Mouse (Mus musculus) megakaryocyte, embryonic 14.5 days (primary cell): ENCODE measurements around the gene Retreg3. TPM values are rescaled to one million over a fixed set of nuclear protein-coding genes. Genes with fewer than 3 reads are reported as not detected.
A peak's percentile ranks its signal among the peaks of the same experiment; 100 is the strongest.
"Not testable (repeated sequence)": the region's sequence is repeated elsewhere in the genome, so short reads cannot be mapped to it uniquely, and the experiment has no call there.

ENCODE experiments used
- H3K27me3 ChIP-seq: replicated peaks from 2 replicates; pipeline ENCODE3; 2012; ENCODE audit warnings: inconsistent platforms
- H3K36me3 ChIP-seq: replicated peaks from 2 replicates; pipeline ENCODE3; 2012; ENCODE audit warnings: low read length, inconsistent platforms, mixed read lengths
- H3K4me1 ChIP-seq: 2 replicates; pipeline ENCODE4 v1.6.1; 2012; ENCODE audit warnings: inconsistent platforms
- H3K4me3 ChIP-seq: replicated peaks from 2 replicates; pipeline ENCODE3; 2012; ENCODE audit warnings: moderate library complexity, mild to moderate bottlenecking, inconsistent platforms
- H3K9me3 ChIP-seq: 2 replicates; pipeline ENCODE4 v1.6.1; 2012; ENCODE audit warnings: inconsistent platforms
- FLI1 ChIP-seq: IDR thresholded peaks from 2 replicates; pipeline ENCODE4 v1.6.1; 2012; ENCODE audit warnings: low read length, inconsistent platforms, mixed read lengths
- GATA1 ChIP-seq: IDR thresholded peaks from 3 replicates; pipeline ENCODE4 v1.6.1; 2012; ENCODE audit warnings: mixed read lengths, low read length, inconsistent platforms, borderline replicate concordance
- polyA plus RNA-seq: library from polyadenylated mRNA; stranded (reverse); fragments of >175 nt; gene quantifications from 2 replicates; pipeline ENCODE4 v1.2.3, GENCODE M21; 2012; ENCODE audit warnings: low replicate concordance; ENCODE audit not compliant: insufficient read depth

Gene Retreg3
- polyA plus RNA-seq, 1 experiment, result 6.2 TPM

DNA sequence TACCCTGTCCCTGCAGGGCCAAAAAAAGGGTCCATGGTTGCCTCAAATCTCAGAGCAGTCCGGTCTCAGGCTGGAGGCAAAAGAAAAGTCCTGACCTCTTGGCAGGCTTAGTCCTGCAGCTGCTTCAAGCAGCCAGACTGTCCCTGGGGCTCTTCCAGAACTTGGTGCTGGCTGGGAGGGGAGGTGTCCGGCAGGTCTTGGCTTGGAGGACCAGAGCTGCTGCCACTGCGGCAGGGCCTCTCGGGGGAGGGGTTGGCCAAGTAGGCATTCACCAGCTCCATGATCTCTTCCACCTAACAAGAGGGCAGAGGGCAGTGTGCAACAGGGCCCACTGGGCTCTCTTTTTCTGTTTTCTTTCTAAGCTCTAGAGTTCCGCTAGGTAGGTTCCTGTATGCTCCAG is 43.1 kb upstream of the Retreg3 start:
- H3K36me3 ChIP-seq, result no peaks in the 10 kb centered on the region
- no peak overlapping the region for H3K4me3 ChIP-seq
- TF ChIP-seq FLI1 (no peak), GATA1 (no peak)
- peaks cover 88% of the 10 kb centered on the region for H3K27me3 ChIP-seq
- peaks cover 7% of the 10 kb centered on the region for H3K9me3 ChIP-seq
- peaks cover 34% of the 10 kb centered on the region for H3K4me1 ChIP-seq

DNA sequence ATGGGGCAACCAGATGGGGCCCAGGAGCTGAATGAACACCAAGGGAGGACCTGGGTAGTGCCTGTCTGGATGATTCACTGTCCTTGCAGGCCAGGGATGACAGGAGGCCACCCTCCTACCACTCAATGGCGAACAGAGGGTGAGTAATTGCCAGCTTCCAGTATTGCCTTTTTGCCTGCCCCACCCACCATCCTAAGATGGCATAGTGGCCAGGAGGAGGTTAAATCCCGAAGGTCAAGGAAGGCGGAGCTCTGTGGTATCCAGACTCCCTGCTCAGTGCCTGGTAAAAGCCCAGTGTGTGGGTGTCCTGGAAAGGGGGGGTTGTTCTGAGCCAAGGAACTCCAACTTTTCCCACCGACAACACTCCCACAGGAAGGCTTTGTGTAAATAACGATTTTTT is 42.6 kb upstream of the Retreg3 start:
- no peak overlapping the region for H3K4me3 ChIP-seq
- no peaks in the 10 kb centered on the region for H3K36me3 ChIP-seq
- H3K27me3 ChIP-seq, result peaks cover 88% of the 10 kb centered on the region
- TF ChIP-seq GATA1 (no peak), FLI1 (no peak)
- peaks cover 29% of the 10 kb centered on the region for H3K4me1 ChIP-seq
- peaks cover 7% of the 10 kb centered on the region for H3K9me3 ChIP-seq

DNA sequence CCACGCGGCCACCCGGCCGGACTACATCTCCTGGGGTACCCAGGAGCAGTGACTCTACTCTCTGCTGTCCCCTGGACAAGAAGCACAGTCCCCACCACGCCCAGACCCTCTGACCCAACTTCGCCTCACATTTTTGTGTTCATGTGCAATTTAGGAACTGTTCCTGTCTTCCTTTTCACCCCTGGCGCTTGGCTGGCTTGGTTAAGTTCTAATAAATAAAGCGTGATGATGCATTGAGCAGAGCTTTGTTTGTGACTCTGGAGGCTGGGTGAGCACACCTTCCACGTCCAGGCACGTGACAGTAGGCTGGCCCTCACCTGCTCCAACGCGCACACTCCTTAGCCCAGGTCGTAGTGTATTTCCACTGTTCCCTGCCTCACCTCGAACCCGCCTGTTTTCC is 41.9 kb upstream of the Retreg3 start:
- Histone ChIP-seq H3K4me3 (no peak overlapping the region), H3K36me3 (no peaks in the 10 kb centered on the region), H3K9me3 (peaks cover 7% of the 10 kb centered on the region), H3K27me3 (peaks cover 85% of the 10 kb centered on the region), H3K4me1 (peaks cover 28% of the 10 kb centered on the region)
- no peak for TF ChIP-seq GATA1
- TF ChIP-seq FLI1, result no peak

DNA sequence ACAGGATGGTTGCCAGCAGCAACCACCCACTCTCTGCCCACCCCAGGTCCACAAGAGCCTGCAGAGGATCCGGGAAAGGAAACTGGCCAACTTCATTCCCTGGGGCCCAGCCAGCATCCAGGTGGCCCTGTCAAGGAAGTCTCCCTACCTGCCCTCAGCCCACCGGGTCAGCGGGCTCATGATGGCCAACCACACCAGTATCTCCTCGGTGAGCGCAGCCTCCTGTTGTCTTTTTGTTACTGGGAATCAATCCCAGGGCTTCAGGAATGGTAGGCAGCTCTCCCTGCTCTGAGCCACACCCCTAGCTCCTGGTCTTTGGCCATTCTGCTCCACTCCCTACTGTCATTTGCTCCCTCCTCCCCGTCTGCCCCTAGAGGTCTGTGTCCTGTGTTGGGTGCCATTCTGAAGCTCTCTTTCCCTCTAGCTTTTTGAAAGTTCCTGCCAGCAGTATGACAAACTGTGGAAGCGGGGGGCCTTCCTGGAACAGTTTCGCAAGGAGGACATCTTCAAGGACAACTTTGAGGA is 41.4 kb upstream of the Retreg3 start:
- not testable (repeated sequence) for H3K9me3 ChIP-seq, H3K36me3 ChIP-seq, H3K4me3 ChIP-seq
- Histone ChIP-seq H3K4me1 (peaks cover 30% of the 10 kb centered on the region), H3K27me3 (peaks cover 85% of the 10 kb centered on the region)

DNA sequence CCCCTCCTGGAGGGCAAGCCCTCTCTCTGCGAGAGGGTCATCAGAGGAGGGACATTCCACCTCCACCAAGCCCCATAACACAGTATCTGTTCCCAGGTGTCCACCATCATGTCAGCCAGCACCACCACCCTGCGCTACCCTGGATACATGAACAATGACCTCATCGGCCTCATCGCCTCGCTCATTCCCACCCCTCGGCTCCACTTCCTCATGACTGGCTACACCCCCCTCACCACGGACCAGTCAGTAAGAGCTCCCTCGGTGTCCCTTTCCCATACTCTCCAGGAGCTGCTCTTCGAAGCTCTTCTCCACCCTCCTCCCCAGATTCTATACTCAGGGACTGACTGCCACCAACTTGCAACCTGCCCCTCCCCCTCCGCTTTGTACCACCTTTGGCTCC is 40.5 kb upstream of the Retreg3 start:
- H3K4me3 ChIP-seq, H3K36me3 ChIP-seq, H3K9me3 ChIP-seq: not testable (repeated sequence)
- Histone ChIP-seq H3K4me1 (peaks cover 33% of the 10 kb centered on the region), H3K27me3 (peaks cover 85% of the 10 kb centered on the region)

- TF ChIP-seq FLI1, result no peak
- no peak for TF ChIP-seq GATA1
- peaks cover 8% of the 10 kb centered on the region for H3K4me1 ChIP-seq
- peak within 1 kb of the TSS; percentile 85 for H3K4me3 ChIP-seq
- H3K9me3 ChIP-seq, result peaks cover 12% of the 10 kb centered on the region
- peaks cover 54% of the 10 kb centered on the region for H3K27me3 ChIP-seq
- no peaks in the 10 kb centered on the region for H3K36me3 ChIP-seq
Measured at GRCm38 (mm10) chr11:101155728-101156371, 36.2 kb upstream of the Retreg3 start, which contains the start of gene Tubg2. Gene Tubg2, plus strand, starts transcription at chr11:101155907.

DNA sequence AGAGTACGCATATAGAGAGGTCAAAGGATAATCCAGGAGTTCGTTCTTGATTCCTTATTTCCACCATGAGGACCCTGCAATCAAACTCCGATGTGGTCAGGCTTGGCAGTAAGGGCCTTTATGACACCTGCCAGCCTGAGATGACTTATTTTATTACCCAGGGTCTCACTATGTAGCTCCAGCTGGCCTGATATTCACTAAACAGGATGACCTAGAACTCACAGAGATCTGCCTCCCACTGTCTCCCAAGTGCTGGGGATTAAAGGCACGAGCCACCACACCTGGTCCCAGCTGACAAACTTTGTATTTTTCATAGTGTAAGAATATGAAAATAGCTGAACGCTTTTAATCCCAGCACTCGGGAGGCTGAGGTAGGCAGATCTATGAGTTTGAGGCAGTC is 35.5 kb upstream of the Retreg3 start:
- peaks cover 12% of the 10 kb centered on the region for H3K9me3 ChIP-seq
- TF ChIP-seq GATA1 (no peak), FLI1 (no peak)
- peaks cover 8% of the 10 kb centered on the region for H3K4me1 ChIP-seq
- no peak overlapping the region for H3K4me3 ChIP-seq
- no peaks in the 10 kb centered on the region for H3K36me3 ChIP-seq
- peaks cover 54% of the 10 kb centered on the region for H3K27me3 ChIP-seq

GRCm38 (mm10) chr11:101154648-101155047 is 35.0 kb upstream of the Retreg3 start:
- Histone ChIP-seq H3K4me1 (peaks cover 8% of the 10 kb centered on the region), H3K4me3 (no peak overlapping the region), H3K9me3 (peaks cover 12% of the 10 kb centered on the region), H3K27me3 (peaks cover 53% of the 10 kb centered on the region), H3K36me3 (no peaks in the 10 kb centered on the region)
- TF ChIP-seq GATA1, result no peak
- TF ChIP-seq FLI1, result no peak

- H3K9me3 ChIP-seq, result peaks cover 5% of the 10 kb centered on the region; the same call in 1 of the 2 replicates
- no peaks in the 10 kb centered on the region for H3K36me3 ChIP-seq
- H3K27me3 ChIP-seq, result peaks cover 50% of the 10 kb centered on the region
- no peak overlapping the region for H3K4me3 ChIP-seq
- H3K4me1 ChIP-seq, result peaks cover 8% of the 10 kb centered on the region
- TF ChIP-seq FLI1 (no peak), GATA1 (no peak)
Measured at GRCm38 (mm10) chr11:101152825-101153224, 33.1 kb upstream of the Retreg3 start.

GRCm38 (mm10) chr11:101151063-101151462 is 31.4 kb upstream of the Retreg3 start:
- H3K9me3 ChIP-seq, result peaks cover 5% of the 10 kb centered on the region; the same call in 1 of the 2 replicates
- TF ChIP-seq GATA1, result no peak
- no peak for TF ChIP-seq FLI1
- peaks cover 40% of the 10 kb centered on the region for H3K27me3 ChIP-seq
- no peaks in the 10 kb centered on the region for H3K36me3 ChIP-seq
- no peak overlapping the region for H3K4me3 ChIP-seq
- peaks cover 9% of the 10 kb centered on the region for H3K4me1 ChIP-seq
